Mouse (Mus musculus) CH12.LX (cell line): Measurements from ENCODE around the gene Med1. TPM values are rescaled to one million over a fixed set of nuclear protein-coding genes. Genes with fewer than 3 reads are reported as not detected.

Experiments
- DNase-seq: peaks from one replicate; pipeline ENCODE4 v3.0.0-alpha.2; 2013; ENCODE audit errors: extremely low read depth
- H3K27ac ChIP-seq: 2 replicates; pipeline ENCODE4 v1.5.1; 2012; ENCODE audit warnings: low read depth, mild to moderate bottlenecking, control low read depth, moderate library complexity; ENCODE audit not compliant: insufficient read depth
- H3K27me3 ChIP-seq: replicated peaks from 2 replicates; pipeline ENCODE3; 2012; ENCODE audit warnings: inconsistent platforms
- H3K36me3 ChIP-seq, 2 experiments: replicated peaks in 1 of 2; 2 replicates each; pipeline versions ENCODE3 to v1.6.1; 2012; ENCODE audit warnings: inconsistent platforms in 1 of 2, low read length in 1 of 2, mild to moderate bottlenecking in 1 of 2, mixed read lengths in 1 of 2, moderate library complexity in 1 of 2; ENCODE audit not compliant: control insufficient read depth in 1 of 2, insufficient read depth in 1 of 2
- H3K4me1 ChIP-seq, 2 experiments: 2 replicates each; pipeline ENCODE4 v1.6.1; 2012; ENCODE audit warnings: inconsistent platforms in 1 of 2, moderate library complexity in 1 of 2; ENCODE audit not compliant: insufficient read depth in 2 of 2, control insufficient read depth in 1 of 2
- H3K4me2 ChIP-seq: 2 replicates; pipeline ENCODE4 v1.6.1; 2012; ENCODE audit warnings: low read depth, mild to moderate bottlenecking, control low read depth; ENCODE audit not compliant: poor library complexity, insufficient read depth, severe bottlenecking
- H3K4me3 ChIP-seq, 3 experiments: fragments of 150-350 bp in 1 of 3; sonication (generic) in 1 of 3; replicated peaks in 1 of 3; 2 replicates each; pipeline versions ENCODE3 to v1.5.1; 2011 to 2012; ENCODE audit warnings: low read depth in 2 of 3, low read length in 2 of 3, mild to moderate bottlenecking in 2 of 3, moderate library complexity in 2 of 3, control low read depth in 1 of 3, improper control_type of control experiment in 1 of 3, inconsistent platforms in 1 of 3, mixed read lengths in 1 of 3; ENCODE audit not compliant: poor library complexity in 1 of 3
- H3K79me2 ChIP-seq: replicated peaks from 2 replicates; pipeline ENCODE4 v1.6.1; 2012; ENCODE audit warnings: mild to moderate bottlenecking, moderate library complexity; ENCODE audit not compliant: control insufficient read depth, poor library complexity, insufficient read depth, severe bottlenecking; ENCODE audit errors: extremely low read depth
- H3K9ac ChIP-seq: 2 replicates; pipeline ENCODE4 v1.6.1; 2012; ENCODE audit warnings: low read depth, mild to moderate bottlenecking, control low read depth, moderate library complexity; ENCODE audit not compliant: insufficient read depth
- H3K9me3 ChIP-seq: replicated peaks from 2 replicates; pipeline ENCODE3; 2012; ENCODE audit warnings: low read length, inconsistent platforms, mixed read lengths
- BHLHE40 ChIP-seq: IDR thresholded peaks from 2 replicates; pipeline ENCODE4 v1.6.1; 2011; ENCODE audit warnings: mild to moderate bottlenecking, low read depth, low read length, improper control_type of control experiment
- CTCF ChIP-seq, 2 experiments: IDR thresholded peaks in 1 of 2; conservative IDR thresholded peaks in 1 of 2; 2 replicates each; pipeline ENCODE4 v1.5.1; 2011 to 2012; ENCODE audit warnings: low read depth in 2 of 2, low read length in 2 of 2, improper control_type of control experiment in 1 of 2, inconsistent platforms in 1 of 2, mild to moderate bottlenecking in 1 of 2, moderate library complexity in 1 of 2
- E2F4 ChIP-seq: IDR thresholded peaks from 2 replicates; pipeline ENCODE4 v1.6.1; 2011; ENCODE audit warnings: low read depth, low read length, improper control_type of control experiment; ENCODE audit not compliant: insufficient replicate concordance
- GABPA ChIP-seq: IDR thresholded peaks from 2 replicates; pipeline ENCODE4 v1.6.1; 2012; ENCODE audit warnings: low read depth, low read length, improper control_type of control experiment, inconsistent platforms; ENCODE audit not compliant: insufficient replicate concordance
- IRF4 ChIP-seq: IDR thresholded peaks from 2 replicates; pipeline ENCODE4 v1.6.1; 2014; ENCODE audit warnings: low read depth, mild to moderate bottlenecking, inconsistent platforms, low read length, improper control_type of control experiment
- JUN ChIP-seq: IDR thresholded peaks from 2 replicates; pipeline ENCODE4 v1.6.1; 2011; ENCODE audit warnings: low read depth, mild to moderate bottlenecking, low read length, improper control_type of control experiment, moderate library complexity; ENCODE audit not compliant: insufficient read depth
- JUND ChIP-seq: conservative IDR thresholded peaks from 2 replicates; pipeline ENCODE4 v1.6.1; 2011; ENCODE audit warnings: low read depth, low read length, improper control_type of control experiment
- MAFK ChIP-seq: IDR thresholded peaks from 2 replicates; pipeline ENCODE4 v1.6.1; 2011; ENCODE audit warnings: low read length, improper control_type of control experiment; ENCODE audit not compliant: insufficient replicate concordance
- MAZ ChIP-seq: IDR thresholded peaks from 2 replicates; pipeline ENCODE4 v1.6.1; 2012; ENCODE audit warnings: low read depth, mild to moderate bottlenecking, inconsistent platforms, low read length, improper control_type of control experiment, moderate library complexity
- MEF2A ChIP-seq: IDR thresholded peaks from 2 replicates; pipeline ENCODE4 v1.6.1; 2014; ENCODE audit warnings: low read depth, mild to moderate bottlenecking, inconsistent platforms, low read length, improper control_type of control experiment, borderline replicate concordance
- MYC ChIP-seq: IDR thresholded peaks from 2 replicates; pipeline ENCODE4 v1.6.1; 2011; ENCODE audit warnings: low read depth, mild to moderate bottlenecking, improper control_type of control experiment, low read length
- NELFE ChIP-seq: IDR thresholded peaks from 2 replicates; pipeline ENCODE4 v1.6.1; 2011; ENCODE audit warnings: low read depth, low read length, improper control_type of control experiment
- NRF1 ChIP-seq: IDR thresholded peaks from 2 replicates; pipeline ENCODE4 v1.6.1; 2014; ENCODE audit warnings: low read depth, mild to moderate bottlenecking, inconsistent platforms, low read length, improper control_type of control experiment, moderate library complexity
- POLR2AphosphoS2 ChIP-seq: IDR thresholded peaks from 2 replicates; pipeline ENCODE4 v1.6.1; 2011; ENCODE audit warnings: low read depth, low read length, improper control_type of control experiment
- RAD21 ChIP-seq: IDR thresholded peaks from 2 replicates; pipeline ENCODE4 v1.6.1; 2011; ENCODE audit warnings: low read depth, mild to moderate bottlenecking, low read length, improper control_type of control experiment, moderate library complexity
- RCOR1 ChIP-seq: conservative IDR thresholded peaks from 2 replicates; pipeline ENCODE4 v1.6.1; 2012; ENCODE audit warnings: low read depth, mild to moderate bottlenecking, inconsistent platforms, low read length, improper control_type of control experiment
- TBP ChIP-seq: conservative IDR thresholded peaks from 2 replicates; pipeline ENCODE4 v1.6.1; 2011; ENCODE audit warnings: low read depth, low read length, improper control_type of control experiment
- UBTF ChIP-seq: IDR thresholded peaks from 2 replicates; pipeline ENCODE4 v1.6.1; 2012; ENCODE audit warnings: low read depth, mild to moderate bottlenecking, inconsistent platforms, low read length, improper control_type of control experiment, moderate library complexity
- USF1 ChIP-seq: IDR thresholded peaks from 2 replicates; pipeline ENCODE4 v1.6.1; 2014; ENCODE audit warnings: low read depth, mild to moderate bottlenecking, inconsistent platforms, low read length, improper control_type of control experiment
- USF2 ChIP-seq: conservative IDR thresholded peaks from 2 replicates; pipeline ENCODE4 v1.6.1; 2011; ENCODE audit warnings: low read depth, low read length, improper control_type of control experiment
- ZC3H11A ChIP-seq: IDR thresholded peaks from 2 replicates; pipeline ENCODE4 v1.6.1; 2012; ENCODE audit warnings: low read depth, mild to moderate bottlenecking, inconsistent platforms, low read length, improper control_type of control experiment
- ZKSCAN1 ChIP-seq: IDR thresholded peaks from 2 replicates; pipeline ENCODE4 v1.6.1; 2012; ENCODE audit warnings: low read depth, inconsistent platforms, low read length, improper control_type of control experiment, borderline replicate concordance
- ZMIZ1 ChIP-seq: IDR thresholded peaks from 2 replicates; pipeline ENCODE4 v1.6.1; 2012; ENCODE audit warnings: low read depth, mild to moderate bottlenecking, inconsistent platforms, low read length, improper control_type of control experiment
- ZNF384 ChIP-seq: IDR thresholded peaks from 2 replicates; pipeline ENCODE4 v1.6.1; 2012; ENCODE audit warnings: low read depth, low read length, improper control_type of control experiment, inconsistent platforms
- dilution Hi-C: fragments of 300-500 bp; cut with MboI; formaldehyde crosslinking; loops from 2 replicates; pipeline ENCODE4 v1.14.3; 2020; ENCODE audit warnings: low sequenced_read_pairs; ENCODE audit not compliant: extremely low pct_unique_long_range_greater_than_20kb, extremely low pct_ligation_motif_present
- in situ Hi-C: fragments of 300-500 bp; cut with MboI; formaldehyde crosslinking; loops from 3 replicates; pipeline ENCODE4 v1.14.3; 2019; ENCODE audit warnings: low sequenced_read_pairs, low pct_ligation_motif_present, low pct_unique_long_range_greater_than_20kb, mixed read lengths
- polyA plus RNA-seq: library from polyadenylated mRNA; unstranded; fragments of >175 nt; gene quantifications from 2 replicates; pipeline ENCODE4 v1.2.1, GENCODE M21; 2012; ENCODE audit warnings: low read depth; ENCODE audit not compliant: insufficient read length
- total RNA-seq, 2 experiments: library from RNA; depleted of rRNA; stranded (reverse); fragments of 300-350 nt in 1 of 2; fragments of >200 nt in 1 of 2; gene quantifications; 2 replicates each; pipeline ENCODE4 v1.2.3; 2012 to 2014

The Med1 gene
- total and polyA plus RNA-seq, 3 experiments = 28.8 to 58.9 (median 52.0) TPM

DNA sequence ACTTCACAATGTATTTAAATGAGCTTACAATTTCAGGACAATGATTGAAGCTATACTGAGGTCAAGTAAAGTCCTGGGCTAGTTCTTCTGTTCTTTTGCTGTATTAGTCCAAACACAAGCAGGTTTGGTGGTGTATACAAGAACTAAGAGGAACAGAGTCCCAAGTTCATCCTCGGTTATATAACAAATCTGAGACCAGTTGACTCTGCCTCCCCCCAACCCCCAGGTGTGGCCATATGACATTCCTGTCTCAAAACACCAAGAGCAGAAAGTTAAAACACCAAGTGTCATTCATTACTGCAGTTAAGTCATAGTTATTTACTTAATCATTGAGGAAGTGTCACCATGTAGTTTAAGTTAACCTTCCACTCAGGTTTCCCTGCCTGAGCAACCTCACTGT is 24.7 kb downstream of the Med1 start:
- Histone ChIP-seq H3K4me3 (no peak overlapping the region), H3K9me3 (no peaks in the 10 kb centered on the region), H3K27ac (no peak overlapping the region), H3K4me2 (no peak overlapping the region), H3K36me3 (peaks cover 66 to 94% of the 10 kb centered on the region in 2 experiments), H3K79me2 (peaks cover 6% of the 10 kb centered on the region), H3K4me1 (no peaks in the 10 kb centered on the region), H3K27me3 (no peaks in the 10 kb centered on the region), H3K9ac (no peak overlapping the region)
- in situ Hi-C loops = no loop called here
- TF ChIP-seq IRF4 (no peak), GABPA (no peak), JUND (no peak), MEF2A (no peak), BHLHE40 (no peak), ZNF384 (no peak), NELFE (no peak), MAZ (no peak), ZC3H11A (no peak), ZKSCAN1 (no peak), UBTF (no peak), MYC (no peak)
- DNase-seq = no peak
- dilution Hi-C loops = no loop called here

DNA sequence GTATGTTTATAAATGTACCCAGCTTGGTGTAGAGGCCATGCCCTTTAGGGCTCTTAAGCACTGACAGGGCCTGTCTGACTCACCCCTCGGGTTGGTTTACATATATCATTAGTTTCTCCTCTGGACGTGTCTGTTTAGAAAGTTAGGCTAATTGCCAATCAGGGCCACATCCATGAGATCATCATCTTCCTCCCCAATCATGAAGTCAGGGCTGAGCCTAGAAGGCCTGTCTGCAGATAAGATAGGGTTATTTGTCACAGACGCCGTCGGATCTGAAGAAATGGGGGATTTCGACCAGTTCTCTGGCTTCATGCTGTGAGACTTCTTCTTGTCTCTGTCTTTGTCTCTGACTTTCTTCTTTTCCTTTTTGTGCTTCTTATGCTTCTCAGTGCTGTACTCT is 38.0 kb downstream of the Med1 start:
- Histone ChIP-seq H3K4me1 (0 out of 4 replicates have a peak, but pooled peaks cover 0 to 3% of the 10 kb centered on the region in 2 experiments), H3K27me3 (no peaks in the 10 kb centered on the region), H3K27ac (no peak overlapping the region), H3K9ac (no peak overlapping the region), H3K9me3 (no peaks in the 10 kb centered on the region), H3K36me3 (peaks cover 45 to 72% of the 10 kb centered on the region in 2 experiments), H3K79me2 (no peaks in the 10 kb centered on the region), H3K4me3 (no peak overlapping the region), H3K4me2 (no peak overlapping the region)
- DNase-seq = no peak
- in situ Hi-C loops (no loop called here), dilution Hi-C loops (no loop called here)
- TF ChIP-seq JUND = no peak
- no peak for TF ChIP-seq UBTF
- TF ChIP-seq POLR2AphosphoS2 = no peak
- no peak for TF ChIP-seq RCOR1
- TF ChIP-seq MYC = no peak
- TF ChIP-seq TBP = no peak
- TF ChIP-seq CTCF (conservative IDR thresholded peaks at IDR 0.05 in 1 of 2, IDR thresholded peaks at IDR 0.05 in 1 of 2; ENCODE audit: low read depth in 2 of 2, low read length in 2 of 2) = no peak
- no peak for TF ChIP-seq NRF1
- TF ChIP-seq ZNF384 = no peak
- TF ChIP-seq GABPA = no peak
- TF ChIP-seq RAD21 = no peak
- no peak for TF ChIP-seq NELFE
- TF ChIP-seq ZMIZ1 = no peak
- no peak for TF ChIP-seq USF2
- TF ChIP-seq USF1 = no peak
- TF ChIP-seq MEF2A = no peak
- no peak for TF ChIP-seq MAZ
- TF ChIP-seq JUN = no peak
- TF ChIP-seq MAFK = no peak
- no peak for TF ChIP-seq E2F4
